Mouse (Mus musculus) spleen, adult 2 months (tissue): Measurements from ENCODE around the gene Spr. TPM values are rescaled to one million over a fixed set of nuclear protein-coding genes. Genes with fewer than 3 reads are reported as not detected.
"Not testable (repeated sequence)": the region's sequence is repeated elsewhere in the genome, so short reads cannot be mapped to it uniquely, and the experiment has no call there.

ENCODE experiments used
- DNase-seq, 2 experiments: peaks; one replicate each; pipeline versions ENCODE4 v3.0.0 to v3.0.0-alpha.2; 2012 to 2021; ENCODE audit warnings: low spot score in 2 of 2, low read depth in 1 of 2
- H3K27ac ChIP-seq: fragments of 200-500 bp; 2 replicates; pipeline ENCODE4 v1.5.1; 2012; ENCODE audit warnings: low read length, inconsistent platforms; ENCODE audit not compliant: insufficient read depth
- H3K27me3 ChIP-seq: fragments of 200-500 bp; 2 replicates; pipeline ENCODE4 v1.6.1; 2012; ENCODE audit warnings: mild to moderate bottlenecking, moderate library complexity, low read length, inconsistent platforms; ENCODE audit not compliant: control insufficient read depth, insufficient read depth
- H3K36me3 ChIP-seq: fragments of 200-500 bp; 2 replicates; pipeline ENCODE4 v1.6.1; 2012; ENCODE audit warnings: mild to moderate bottlenecking, low read length, inconsistent platforms; ENCODE audit not compliant: control insufficient read depth, insufficient read depth
- H3K4me1 ChIP-seq: fragments of 200-500 bp; 2 replicates; pipeline ENCODE4 v1.6.1; 2011; ENCODE audit warnings: inconsistent platforms; ENCODE audit not compliant: control insufficient read depth, insufficient read depth, insufficient read length
- H3K4me3 ChIP-seq: fragments of 200-500 bp; 2 replicates; pipeline ENCODE4 v1.5.1; 2011; ENCODE audit warnings: mild to moderate bottlenecking, inconsistent platforms; ENCODE audit not compliant: insufficient read depth, insufficient read length; ENCODE audit errors: extremely low read depth
- CTCF ChIP-seq: fragments of 200-500 bp; IDR thresholded peaks from 2 replicates; pipeline ENCODE4 v1.5.1; 2011; ENCODE audit warnings: mild to moderate bottlenecking, inconsistent platforms; ENCODE audit not compliant: insufficient read depth, insufficient read length, insufficient replicate concordance; ENCODE audit errors: extremely low read depth
- POLR2A ChIP-seq: fragments of 200-500 bp; IDR thresholded peaks from 2 replicates; pipeline ENCODE4 v1.6.1; 2011; ENCODE audit warnings: low read depth, low read length, inconsistent platforms
- WGBS: fragments of 180-500 bp; shearing (Covaris S2); methylation state at CpG from one replicate; pipeline ENCODE4 v1.1.7; 2018; 5-methylcytosine and 5-hydroxymethylcytosine counted together
- polyA plus RNA-seq: library from polyadenylated mRNA; depleted of rRNA; stranded (reverse); fragments of >200 nt; gene quantifications from 2 replicates; pipeline ENCODE4 v1.2.3, GENCODE M21; 2012

Spr gene
- polyA plus RNA-seq, 1 experiment = 10.2 TPM

DNA sequence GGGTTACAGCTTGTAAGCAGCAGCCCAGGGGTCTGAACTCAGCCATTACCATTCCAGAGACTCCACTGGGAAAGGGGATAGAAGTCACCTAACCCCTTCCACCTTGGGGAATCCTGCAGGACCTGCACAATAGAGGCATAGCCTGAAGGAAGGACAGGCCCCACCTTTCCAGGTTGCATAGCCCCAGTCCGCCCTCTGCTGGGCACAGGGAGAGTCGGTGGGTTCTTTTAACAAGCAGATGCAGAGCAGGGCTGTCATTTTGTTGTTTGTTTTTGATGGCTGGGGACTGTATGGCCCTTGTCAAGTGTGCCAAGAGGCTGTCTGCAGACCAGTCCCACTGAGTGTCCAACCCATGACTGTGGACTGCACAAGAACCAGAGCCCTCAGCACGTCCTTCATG, 4.8 kb downstream of the Spr start:
- not testable (repeated sequence) for H3K4me1 ChIP-seq, H3K27me3 ChIP-seq, H3K36me3 ChIP-seq, H3K27ac ChIP-seq, H3K4me3 ChIP-seq
- peak in 1 of 2 experiments; percentile 27 for DNase-seq
- peak; percentile 14; the same call in 1 of the 2 replicates for TF ChIP-seq CTCF
- 54% methylated on average over 3 of the region's 3 CpGs for WGBS

DNA sequence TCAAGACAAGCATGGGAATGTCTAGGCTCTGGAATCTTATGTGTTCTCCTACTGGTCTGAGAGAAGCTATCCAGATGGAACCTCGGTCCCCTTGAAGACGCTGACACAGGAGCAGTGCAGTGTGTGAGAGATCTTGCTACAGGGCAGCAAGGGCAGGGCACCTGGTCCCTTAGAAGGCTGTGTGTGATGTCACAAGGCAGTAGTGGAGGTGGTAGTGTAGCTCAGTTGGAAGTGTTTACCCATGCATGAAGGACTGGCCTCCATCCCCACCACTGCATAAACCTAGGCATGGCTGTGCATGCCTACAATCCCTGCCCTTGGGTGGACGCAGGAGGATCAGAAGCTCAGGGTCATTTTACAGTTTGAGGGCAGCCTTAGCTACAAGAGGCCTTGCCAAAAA, 5.3 kb downstream of the Spr start:
- not testable (repeated sequence) for DNase-seq, H3K36me3 ChIP-seq
- WGBS = 92% methylated on average over 3 of the region's 3 CpGs

DNA sequence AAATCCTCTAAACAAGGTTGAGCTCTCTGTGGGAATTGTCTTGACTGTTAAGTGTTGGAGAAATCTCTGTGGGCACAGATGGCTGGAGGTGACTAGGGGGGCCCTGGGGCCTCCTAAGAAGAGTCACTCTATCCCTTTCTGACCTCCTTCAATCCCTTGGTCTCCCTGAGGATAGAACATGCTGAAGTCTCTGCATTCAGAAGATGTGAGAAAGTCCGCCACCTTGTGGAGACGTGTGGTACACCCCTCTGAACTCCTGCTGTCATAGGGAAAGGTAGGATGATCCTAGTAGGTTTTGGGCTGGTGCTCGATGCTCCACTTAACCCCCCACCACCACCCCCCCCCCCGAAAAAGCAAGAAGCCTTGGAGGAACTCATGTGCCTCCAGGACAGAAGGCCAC, 5.9 kb downstream of the Spr start:
- DNase-seq = peak in 1 of 2 experiments; percentile 60
- 0% methylated on average over 4 of the region's 4 CpGs for WGBS
- no peaks in the 10 kb centered on the region for H3K27me3 ChIP-seq
- no peak overlapping the region for H3K27ac ChIP-seq
- H3K4me3 ChIP-seq = no peak overlapping the region
- no peaks in the 10 kb centered on the region for H3K4me1 ChIP-seq
- TF ChIP-seq CTCF (peak; percentile 65; the same call in 1 of the 2 replicates), POLR2A (no peak)
- 0 out of 2 replicates have a peak, but pooled peaks cover 1% of the 10 kb centered on the region for H3K36me3 ChIP-seq

More for the DNA sequence above, 5.3 kb downstream of the Spr start:
- not testable (repeated sequence) for H3K4me3 ChIP-seq, H3K4me1 ChIP-seq, H3K27me3 ChIP-seq, H3K27ac ChIP-seq

DNA sequence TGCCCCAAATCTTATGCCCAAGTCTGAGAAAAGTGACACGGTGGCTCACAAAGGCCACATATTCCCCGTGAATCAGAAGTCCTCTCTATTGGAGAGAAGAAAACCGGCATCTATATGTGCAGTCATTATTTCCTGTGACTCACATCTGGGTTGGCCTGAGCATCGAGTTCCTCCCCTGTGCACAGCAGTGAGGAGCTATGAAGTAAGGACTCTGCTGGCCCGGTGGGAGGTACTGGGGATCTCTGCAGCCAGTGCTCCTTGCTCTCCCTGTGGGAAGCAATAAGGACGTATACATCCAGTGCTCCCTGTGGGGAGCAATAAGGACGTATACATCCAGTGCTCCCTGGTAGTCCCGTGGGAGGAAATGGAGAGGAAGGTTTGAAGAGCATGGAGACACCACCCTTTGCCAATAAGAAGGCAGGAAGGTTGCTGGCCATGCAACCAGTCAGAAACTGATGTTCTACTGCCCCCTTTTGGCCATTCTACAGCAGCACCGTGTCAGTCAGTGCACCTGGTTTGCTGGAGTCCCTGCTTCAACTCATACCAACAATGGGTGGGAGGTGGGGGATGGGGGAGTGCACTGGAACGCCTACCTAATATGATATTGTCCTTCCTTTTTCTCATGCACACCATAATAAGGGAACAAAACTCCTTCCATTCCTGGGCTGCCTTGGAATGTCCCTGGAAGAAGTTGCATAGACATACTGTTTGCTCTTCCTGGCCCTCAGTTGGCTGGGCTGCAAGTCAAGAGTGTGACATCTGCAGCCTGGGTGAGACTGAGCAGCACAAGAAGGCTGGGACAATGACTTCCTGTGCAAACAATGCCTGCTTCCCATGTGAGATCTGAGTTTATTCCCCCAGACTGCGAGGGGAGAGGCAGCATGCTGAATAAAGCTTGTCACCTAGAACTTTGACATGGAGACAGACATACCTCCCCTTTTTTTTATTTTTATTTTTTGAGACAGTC, 19.7 kb downstream of the Spr start:
- not testable (repeated sequence) for H3K4me3 ChIP-seq, DNase-seq, H3K27ac ChIP-seq, H3K4me1 ChIP-seq, H3K36me3 ChIP-seq, H3K27me3 ChIP-seq
- WGBS = 23% methylated on average over 10 of the region's 11 CpGs
- TF ChIP-seq CTCF = peak; percentile 23; the same call in 1 of the 2 replicates

DNA sequence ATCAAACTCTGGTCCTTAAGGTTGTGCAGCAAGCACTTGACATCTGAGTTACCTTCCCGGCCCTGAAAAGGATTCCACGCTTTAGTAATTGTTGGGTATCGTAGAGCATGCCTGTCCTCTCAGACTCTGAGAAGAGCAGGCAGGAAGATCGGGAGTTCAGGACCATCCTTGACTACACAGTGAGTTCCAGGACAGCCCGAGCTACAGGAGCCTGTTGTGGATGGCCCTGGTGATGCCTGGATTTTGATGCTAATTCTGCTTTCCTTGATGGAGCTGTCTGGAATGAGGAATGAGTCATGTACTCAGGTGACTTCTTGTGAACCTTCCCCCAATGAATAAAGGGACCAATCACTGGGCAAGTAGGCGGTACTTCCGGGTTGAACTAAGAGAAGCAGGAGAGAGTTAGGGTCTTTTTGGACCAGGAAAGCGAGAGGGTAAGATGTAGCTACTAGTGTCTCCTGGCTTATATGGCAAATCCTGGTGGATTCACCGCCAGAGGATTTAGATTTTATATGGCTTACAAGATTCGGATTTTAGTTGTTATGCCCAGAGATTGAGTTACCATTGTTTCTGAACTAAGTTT, 32.4 kb downstream of the Spr start:
- WGBS = 91% methylated on average over 10 of the region's 10 CpGs
- TF ChIP-seq CTCF = no peak
- TF ChIP-seq POLR2A = no peak
- no peaks in the 10 kb centered on the region for H3K4me1 ChIP-seq

DNA sequence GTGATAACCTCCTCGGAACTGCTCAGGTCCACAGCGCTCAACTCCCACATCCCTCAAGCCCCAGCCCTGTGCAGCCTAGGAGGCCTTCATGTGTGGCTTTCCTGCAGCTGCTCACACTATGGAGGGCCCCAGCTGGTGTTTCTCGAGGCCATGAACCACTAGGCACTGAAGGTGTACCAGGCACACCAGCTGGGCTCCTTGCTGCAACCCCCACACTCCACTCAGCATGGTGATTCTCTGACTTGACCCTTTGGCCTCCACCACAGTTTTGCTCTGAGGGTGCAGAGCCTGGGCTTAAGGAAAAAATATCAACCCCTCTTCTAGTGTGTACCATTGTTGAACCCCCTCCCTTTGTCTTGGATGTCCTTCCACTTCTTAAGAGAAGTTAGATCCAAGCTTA, 34.2 kb downstream of the Spr start:
- Histone ChIP-seq H3K4me3 (no peak overlapping the region), H3K4me1 (no peaks in the 10 kb centered on the region), H3K27me3 (no peaks in the 10 kb centered on the region), H3K36me3 (no peaks in the 10 kb centered on the region), H3K27ac (no peak overlapping the region)
- DNase-seq = no peak
- TF ChIP-seq CTCF (no peak), POLR2A (no peak)
- 76% methylated on average over 3 of the region's 3 CpGs for WGBS

More for the DNA sequence above, 32.4 kb downstream of the Spr start:
- no peaks in the 10 kb centered on the region for H3K36me3 ChIP-seq
- no peak for DNase-seq
- H3K4me3 ChIP-seq = no peak overlapping the region
- H3K27ac ChIP-seq = no peak overlapping the region
- H3K27me3 ChIP-seq = no peaks in the 10 kb centered on the region

DNA sequence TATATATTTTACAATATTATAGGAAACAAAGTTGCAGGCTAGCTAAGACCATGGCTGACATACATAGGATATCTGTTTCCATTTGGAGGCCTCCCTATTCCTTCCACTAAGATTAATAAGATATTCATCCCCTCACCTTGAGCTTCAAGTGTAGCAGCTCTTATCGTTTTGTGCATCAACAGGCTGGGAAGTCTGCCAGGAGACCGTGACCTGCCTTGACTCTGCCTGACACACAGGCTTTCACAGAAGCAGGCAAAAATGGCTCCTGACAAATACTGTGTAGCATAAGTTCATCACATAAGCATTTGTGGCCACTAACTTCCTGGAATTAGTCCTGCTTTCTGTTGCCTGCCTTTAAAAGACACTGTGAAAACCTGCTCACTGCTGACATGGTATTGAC, 41.1 kb downstream of the Spr start:
- Histone ChIP-seq H3K4me3 (no peak overlapping the region), H3K4me1 (no peaks in the 10 kb centered on the region), H3K27ac (no peak overlapping the region), H3K36me3 (no peaks in the 10 kb centered on the region), H3K27me3 (no peaks in the 10 kb centered on the region)
- TF ChIP-seq CTCF (no peak), POLR2A (no peak)
- 66% methylated on average over 2 of the region's 2 CpGs for WGBS
- no peak for DNase-seq
